Mouse (Mus musculus): Measurements from ENCODE around the gene Setd1b. TPM values are rescaled to one million over a fixed set of nuclear protein-coding genes. Genes with fewer than 3 reads are reported as not detected.

The Setd1b gene
- polyA plus RNA-seq, 1 experiment = 13.7 TPM

DNA sequence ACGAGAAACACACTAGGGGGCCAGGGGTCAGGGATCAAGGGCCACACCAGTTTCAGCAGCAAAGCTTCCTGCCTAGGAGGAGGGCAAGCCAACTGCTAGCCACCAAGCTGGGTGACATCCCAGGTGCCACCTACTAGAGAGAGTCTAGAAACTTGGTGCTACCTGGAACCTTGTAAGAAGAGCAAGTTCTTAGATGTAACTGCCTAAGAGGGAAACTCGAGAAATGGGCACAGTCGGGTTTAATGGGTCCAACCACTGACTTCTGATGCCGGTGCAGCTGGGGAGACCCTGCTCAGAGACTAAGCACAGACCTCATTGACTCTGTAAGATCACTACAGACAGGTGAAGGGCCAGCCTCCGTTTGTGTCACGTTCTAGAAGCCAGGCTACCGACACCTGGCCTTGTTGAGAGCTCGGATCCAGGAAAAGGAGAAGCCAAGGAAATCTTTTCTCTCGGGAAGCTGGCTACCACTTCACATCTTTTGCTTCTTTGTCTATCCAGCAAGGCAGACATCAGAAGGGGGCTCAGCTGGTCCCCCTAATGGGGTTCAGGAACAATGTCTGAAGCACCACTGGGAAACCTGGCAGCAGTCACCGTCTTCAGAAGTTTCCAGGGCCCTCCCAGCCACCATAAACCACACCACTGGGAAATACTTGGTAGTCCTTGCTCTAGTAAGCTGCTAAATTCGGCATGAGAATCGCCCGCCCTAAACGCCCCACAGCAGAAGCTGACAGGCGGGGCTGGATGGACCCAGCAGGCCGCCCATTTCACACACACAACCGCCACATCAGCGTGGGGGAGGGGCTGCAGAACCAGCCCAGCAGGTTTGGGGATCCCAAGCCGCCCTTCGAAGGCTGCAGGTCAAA lies 4.7 kb upstream of the Setd1b start:
- no peaks in the 10 kb centered on the region for H3K36me3 ChIP-seq (ENCODE audit: control insufficient read depth, insufficient read depth, low read length)
- peak overlapping the region; percentile 91 for H3K27ac ChIP-seq (ENCODE audit: control insufficient read depth, insufficient read depth, low read depth, low read length)
- H3K27me3 ChIP-seq (ENCODE audit: control insufficient read depth, insufficient read depth, low read length) = no peaks in the 10 kb centered on the region
- 0 out of 2 replicates have a peak, but pooled peaks have one; percentile 28 for TF ChIP-seq POLR2A (IDR thresholded peaks at IDR 0.05; ENCODE audit: control insufficient read depth, low read depth, low read length)
- no peak for TF ChIP-seq CTCF (IDR thresholded peaks at IDR 0.05; ENCODE audit: control insufficient read depth, insufficient read depth, insufficient replicate concordance, low read depth, low read length)
- peaks cover 62% of the 10 kb centered on the region for H3K4me1 ChIP-seq (ENCODE audit: control insufficient read depth, insufficient read depth, low read length)
- peak overlapping the region; percentile 63 for H3K4me3 ChIP-seq (ENCODE audit: control insufficient read depth, low read depth, low read length)

DNA sequence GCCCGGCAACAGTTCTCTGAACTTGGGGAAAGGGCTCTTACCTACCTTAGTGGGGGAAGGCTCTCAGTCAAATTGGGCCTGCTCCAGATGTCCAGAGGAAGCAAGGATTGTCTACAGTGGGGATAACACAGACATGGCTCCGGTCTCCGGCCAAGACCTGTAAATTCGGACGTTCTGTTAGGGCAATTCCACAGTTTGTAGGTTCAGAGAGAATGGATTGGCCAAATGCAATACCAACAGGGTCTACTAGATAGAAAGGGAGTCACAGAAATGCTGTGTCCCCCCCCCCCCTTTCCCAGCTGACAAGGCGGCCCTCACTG lies 4.1 kb upstream of the Setd1b start:
- Histone ChIP-seq H3K36me3 (ENCODE audit: control insufficient read depth, insufficient read depth, low read length) (no peaks in the 10 kb centered on the region), H3K27ac (ENCODE audit: control insufficient read depth, insufficient read depth, low read depth, low read length) (peak overlapping the region; percentile 91), H3K4me1 (ENCODE audit: control insufficient read depth, insufficient read depth, low read length) (peaks cover 57% of the 10 kb centered on the region), H3K4me3 (ENCODE audit: control insufficient read depth, low read depth, low read length) (peak overlapping the region; percentile 63), H3K27me3 (ENCODE audit: control insufficient read depth, insufficient read depth, low read length) (no peaks in the 10 kb centered on the region)
- TF ChIP-seq POLR2A (IDR thresholded peaks at IDR 0.05; ENCODE audit: control insufficient read depth, low read depth, low read length) (no peak), CTCF (IDR thresholded peaks at IDR 0.05; ENCODE audit: control insufficient read depth, insufficient read depth, insufficient replicate concordance, low read depth, low read length) (no peak)

GRCm38 (mm10) chr5:123138230-123138911 lies 3.6 kb upstream of the Setd1b start:
- no peaks in the 10 kb centered on the region for H3K36me3 ChIP-seq (ENCODE audit: control insufficient read depth, insufficient read depth, low read length)
- H3K27ac ChIP-seq (ENCODE audit: control insufficient read depth, insufficient read depth, low read depth, low read length) = peak overlapping the region; percentile 95
- no peaks in the 10 kb centered on the region for H3K27me3 ChIP-seq (ENCODE audit: control insufficient read depth, insufficient read depth, low read length)
- H3K4me1 ChIP-seq (ENCODE audit: control insufficient read depth, insufficient read depth, low read length) = peaks cover 60% of the 10 kb centered on the region
- H3K4me3 ChIP-seq (ENCODE audit: control insufficient read depth, low read depth, low read length) = peak overlapping the region; percentile 92
- TF ChIP-seq CTCF (IDR thresholded peaks at IDR 0.05; ENCODE audit: control insufficient read depth, insufficient read depth, insufficient replicate concordance, low read depth, low read length) = no peak
- TF ChIP-seq POLR2A (IDR thresholded peaks at IDR 0.05; ENCODE audit: control insufficient read depth, low read depth, low read length) = peak; percentile 56; the same call in 1 of the 2 replicates

DNA sequence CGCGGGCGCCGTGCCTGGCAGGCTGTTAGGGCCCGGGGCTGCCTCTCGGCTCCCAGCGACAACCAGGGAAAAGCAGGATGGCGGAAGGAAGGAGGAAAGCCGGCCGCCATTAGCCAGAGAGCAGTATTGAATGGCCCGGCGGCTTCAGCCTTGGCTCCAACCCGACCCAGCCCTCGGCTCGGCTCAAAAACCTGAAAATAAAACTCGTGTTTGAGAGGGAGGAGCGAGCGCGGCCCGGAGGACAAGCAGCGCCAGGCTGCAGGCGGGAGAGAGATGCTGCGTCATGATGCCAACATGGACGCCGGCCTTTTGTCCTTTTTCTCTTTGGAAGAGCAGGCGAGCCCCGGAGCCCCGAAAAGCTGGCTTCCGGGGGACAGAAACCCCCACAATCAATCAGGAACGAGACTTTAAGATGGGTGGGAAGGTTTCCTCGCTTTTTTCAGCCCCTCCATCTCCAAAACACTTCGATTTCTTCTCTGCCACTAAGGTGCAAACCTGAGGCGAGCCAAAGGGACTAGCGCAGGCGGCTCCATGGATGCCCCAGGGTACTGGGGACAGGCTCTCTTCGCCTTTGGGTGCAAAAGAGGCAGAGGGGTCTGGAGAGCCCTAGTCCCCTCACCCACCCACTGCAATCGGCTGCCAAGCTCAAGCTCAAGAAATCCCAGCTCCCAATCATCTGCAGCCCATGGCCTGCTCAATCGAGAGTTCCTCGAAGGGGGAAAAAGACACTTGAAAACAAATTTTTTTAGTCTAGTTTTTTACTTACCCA lies 2.9 kb upstream of the Setd1b start:
- H3K27ac ChIP-seq (ENCODE audit: control insufficient read depth, insufficient read depth, low read depth, low read length) = peak overlapping the region; percentile 95
- no peaks in the 10 kb centered on the region for H3K36me3 ChIP-seq (ENCODE audit: control insufficient read depth, insufficient read depth, low read length)
- no peaks in the 10 kb centered on the region for H3K27me3 ChIP-seq (ENCODE audit: control insufficient read depth, insufficient read depth, low read length)
- H3K4me1 ChIP-seq (ENCODE audit: control insufficient read depth, insufficient read depth, low read length) = peaks cover 66% of the 10 kb centered on the region
- peak overlapping the region; percentile 92 for H3K4me3 ChIP-seq (ENCODE audit: control insufficient read depth, low read depth, low read length)
- TF ChIP-seq POLR2A (IDR thresholded peaks at IDR 0.05; ENCODE audit: control insufficient read depth, low read depth, low read length) (peak; percentile 54; the same call in 1 of the 2 replicates), CTCF (IDR thresholded peaks at IDR 0.05; ENCODE audit: control insufficient read depth, insufficient read depth, insufficient replicate concordance, low read depth, low read length) (no peak)

DNA sequence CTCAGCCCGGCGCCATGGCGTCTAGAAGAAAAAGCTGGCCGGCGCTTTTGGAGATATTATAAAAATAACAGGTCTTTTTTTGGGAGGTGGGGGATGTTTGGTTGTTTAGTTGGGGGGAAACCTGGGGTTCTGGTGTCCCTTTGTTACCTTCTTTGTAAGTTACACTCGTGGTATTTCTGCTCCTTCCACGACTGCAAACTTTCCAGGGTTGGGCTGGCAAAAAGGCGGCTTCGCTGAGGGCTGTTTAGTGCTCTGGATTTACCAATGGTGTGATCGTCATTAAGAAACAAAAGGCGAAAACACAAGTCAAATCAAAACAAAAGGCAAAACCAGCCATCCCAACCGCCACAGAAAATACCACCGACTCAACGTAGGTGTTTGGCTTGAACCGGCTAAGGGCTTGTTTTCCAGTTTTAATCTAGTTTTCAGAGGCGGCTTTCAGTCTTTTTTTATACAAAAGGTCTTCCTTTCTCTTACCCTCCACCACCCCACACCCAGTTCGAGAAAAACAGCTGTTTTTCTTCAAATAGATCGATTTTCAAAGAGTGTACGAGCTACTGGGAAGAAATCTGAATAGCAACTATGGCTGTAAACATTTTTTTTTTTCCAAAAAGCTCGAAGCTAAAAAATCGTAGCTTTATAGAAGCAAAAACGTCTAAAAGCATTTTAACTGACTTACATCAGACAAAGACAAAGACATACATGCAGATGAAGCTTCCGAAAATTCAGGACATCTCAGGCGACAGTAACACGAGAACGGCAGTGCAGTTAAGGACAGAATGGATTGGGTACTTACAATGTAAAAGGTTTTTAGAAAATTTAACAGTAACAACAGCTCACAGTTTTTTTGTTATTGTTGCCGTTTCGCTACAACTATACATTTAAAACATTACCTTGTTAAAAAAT lies 2.0 kb upstream of the Setd1b start:
- TF ChIP-seq CTCF (IDR thresholded peaks at IDR 0.05; ENCODE audit: control insufficient read depth, insufficient read depth, insufficient replicate concordance, low read depth, low read length) (no peak), POLR2A (IDR thresholded peaks at IDR 0.05; ENCODE audit: control insufficient read depth, low read depth, low read length) (no peak)
- peak overlapping the region; percentile 92 for H3K4me3 ChIP-seq (ENCODE audit: control insufficient read depth, low read depth, low read length)
- peaks cover 69% of the 10 kb centered on the region for H3K4me1 ChIP-seq (ENCODE audit: control insufficient read depth, insufficient read depth, low read length)
- H3K27ac ChIP-seq (ENCODE audit: control insufficient read depth, insufficient read depth, low read depth, low read length) = peak overlapping the region; percentile 95
- H3K27me3 ChIP-seq (ENCODE audit: control insufficient read depth, insufficient read depth, low read length) = no peaks in the 10 kb centered on the region
- no peaks in the 10 kb centered on the region; the same call in 1 of the 2 replicates for H3K36me3 ChIP-seq (ENCODE audit: control insufficient read depth, insufficient read depth, low read length)

GRCm38 (mm10) chr5:123140694-123141554 lies 1.1 kb upstream of the Setd1b start:
- Histone ChIP-seq H3K4me1 (ENCODE audit: control insufficient read depth, insufficient read depth, low read length) (peaks cover 62% of the 10 kb centered on the region), H3K27ac (ENCODE audit: control insufficient read depth, insufficient read depth, low read depth, low read length) (peak overlapping the region; percentile 94), H3K27me3 (ENCODE audit: control insufficient read depth, insufficient read depth, low read length) (no peaks in the 10 kb centered on the region), H3K36me3 (ENCODE audit: control insufficient read depth, insufficient read depth, low read length) (no peaks in the 10 kb centered on the region; the same call in 1 of the 2 replicates), H3K4me3 (ENCODE audit: control insufficient read depth, low read depth, low read length) (peak overlapping the region; percentile 85)
- TF ChIP-seq CTCF (IDR thresholded peaks at IDR 0.05; ENCODE audit: control insufficient read depth, insufficient read depth, insufficient replicate concordance, low read depth, low read length) (no peak), POLR2A (IDR thresholded peaks at IDR 0.05; ENCODE audit: control insufficient read depth, low read depth, low read length) (peak; percentile 40; the same call in 1 of the 2 replicates)
